Mouse (Mus musculus) heart, postnatal 0 days (tissue): Measurements from ENCODE around the gene Gramd1c. TPM values are rescaled to one million over a fixed set of nuclear protein-coding genes. Genes with fewer than 3 reads are reported as not detected.

Source experiments
- ATAC-seq: fragments of 200-750 bp; cut with Nextera tagmentation; 2 replicates; pipeline ENCODE4 v1.8.0; 2017; ENCODE audit warnings: low read depth, moderate number of reproducible peaks, moderate library complexity; ENCODE audit not compliant: insufficient read depth
- DNase-seq: peaks from one replicate; pipeline ENCODE4 v3.0.0-alpha.2; 2016; ENCODE audit warnings: low spot score
- H3K27ac ChIP-seq: fragments of 300-500 bp; sonication (generic); 2 replicates; pipeline ENCODE4 v1.5.1; 2014; ENCODE audit warnings: low read depth, mild to moderate bottlenecking
- H3K27me3 ChIP-seq: fragments of 300-500 bp; sonication (generic); 2 replicates; pipeline ENCODE4 v1.6.1; 2014; ENCODE audit warnings: low read length, mixed read lengths; ENCODE audit not compliant: control insufficient read depth, insufficient read depth
- H3K36me3 ChIP-seq: fragments of 300-500 bp; sonication (generic); replicated peaks from 2 replicates; pipeline ENCODE4 v1.6.1; 2014; ENCODE audit warnings: low read length, mixed read lengths; ENCODE audit not compliant: control insufficient read depth, insufficient read depth
- H3K4me1 ChIP-seq: fragments of 300-500 bp; sonication (generic); 2 replicates; pipeline ENCODE4 v1.6.1; 2014; ENCODE audit warnings: antibody characterized with exemption; ENCODE audit not compliant: control insufficient read depth, insufficient read depth
- H3K4me2 ChIP-seq: fragments of 300-500 bp; sonication (generic); 2 replicates; pipeline ENCODE4 v1.6.1; 2014; ENCODE audit warnings: low read depth, mild to moderate bottlenecking, low read length, moderate library complexity
- H3K4me3 ChIP-seq: fragments of 300-500 bp; sonication (generic); 2 replicates; pipeline ENCODE4 v1.5.1; 2014; ENCODE audit warnings: low read depth, low read length
- H3K9ac ChIP-seq: fragments of 300-500 bp; sonication (generic); replicated peaks from 2 replicates; pipeline ENCODE4 v1.6.1; 2014; ENCODE audit warnings: low read depth, low read length, mixed read lengths
- H3K9me3 ChIP-seq: fragments of 300-500 bp; sonication (generic); replicated peaks from 2 replicates; pipeline ENCODE4 v1.6.1; 2016; ENCODE audit warnings: low read length; ENCODE audit not compliant: control insufficient read depth
- CTCF ChIP-seq: IDR thresholded peaks from 2 replicates; pipeline ENCODE4 v1.5.1; 2016; ENCODE audit warnings: antibody characterized with exemption, control low read depth, low read depth
- EP300 ChIP-seq: IDR thresholded peaks from 2 replicates; pipeline ENCODE4 v1.6.1; 2016; ENCODE audit warnings: antibody characterized with exemption, low read depth
- WGBS: fragments of 180-500 bp; shearing (Covaris S2); extraction: QIAGEN DNeasy Blood & Tissue Kit; methylation state at CpG from one replicate; pipeline ENCODE4 v1.1.7; 2014; 5-methylcytosine and 5-hydroxymethylcytosine counted together
- polyA plus RNA-seq: library from polyadenylated mRNA; unstranded; fragments of >200 nt; fragmentation: Nextera tagmentation; extraction: Ambion mirVana; gene quantifications from 2 replicates; pipeline ENCODE4 v1.2.1, GENCODE M21; 2015
- total RNA-seq: library from RNA; depleted of rRNA; stranded (reverse); fragments of >200 nt; gene quantifications from 2 replicates; pipeline ENCODE4 v1.2.3, GENCODE M21; 2014; ENCODE audit warnings: low replicate concordance

Gene Gramd1c
- total and polyA plus RNA-seq, 2 experiments from 2014 or later, result 1.0 to 2.0 TPM

DNA sequence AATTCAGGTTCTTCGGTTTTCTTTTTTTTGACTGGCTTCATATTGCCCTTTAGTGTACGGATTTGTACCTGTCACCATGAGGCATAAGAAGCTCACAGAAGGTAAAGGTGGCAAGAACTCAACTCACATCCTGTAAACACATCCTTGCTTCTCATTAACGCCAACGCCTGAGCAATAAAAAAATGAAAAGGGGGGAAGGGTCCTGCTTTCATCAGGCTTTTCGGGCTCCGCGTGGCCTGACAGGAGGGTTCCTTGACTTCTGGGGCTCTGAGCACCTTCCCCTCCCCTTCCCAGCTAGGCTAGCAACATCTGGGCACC, 84.2 kb downstream of the Gramd1c start:
- no peak overlapping the region for H3K27ac ChIP-seq
- no peak for TF ChIP-seq CTCF
- TF ChIP-seq EP300, result no peak

DNA sequence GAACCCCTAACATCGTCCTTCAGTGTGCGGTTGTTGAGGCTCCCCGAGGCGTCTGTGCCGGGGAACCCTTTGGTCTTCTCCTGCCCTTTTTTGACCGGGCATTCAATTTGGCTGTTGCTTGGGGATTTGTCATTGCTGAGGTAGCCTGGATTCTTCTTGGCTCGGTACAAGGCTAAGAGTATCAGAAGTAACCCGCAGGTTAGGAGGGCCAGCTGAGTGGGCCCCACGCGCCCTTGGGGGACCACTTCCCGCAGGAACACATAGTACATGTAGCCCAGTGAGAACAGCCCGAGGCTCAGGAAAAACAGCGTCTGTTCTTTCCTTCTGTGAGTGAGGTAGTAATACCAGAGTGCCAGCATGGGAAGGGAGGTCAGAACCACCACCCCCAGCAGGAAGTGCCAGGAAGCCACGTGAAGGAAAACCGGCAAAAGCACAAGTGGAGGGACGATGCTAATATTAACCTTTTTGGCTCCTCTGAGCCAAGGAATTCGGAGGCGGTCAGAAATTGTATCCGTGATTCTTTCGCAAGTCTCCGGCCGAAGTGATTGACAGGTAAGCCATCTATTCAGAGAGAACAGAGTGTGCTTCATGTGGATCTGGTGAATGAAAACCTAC, 89.4 kb downstream of the Gramd1c start:
- TF ChIP-seq EP300, result no peak
- no peak for TF ChIP-seq CTCF
- no peak for ATAC-seq
- Histone ChIP-seq H3K4me1 (no peaks in the 10 kb centered on the region), H3K27me3 (no peaks in the 10 kb centered on the region), H3K4me2 (no peak overlapping the region), H3K27ac (no peak overlapping the region), H3K9me3 (no peaks in the 10 kb centered on the region), H3K36me3 (no peaks in the 10 kb centered on the region), H3K4me3 (no peak overlapping the region), H3K9ac (no peak overlapping the region)
- WGBS, result 82% methylated on average over 22 of the region's 22 CpGs
- DNase-seq, result no peak

More for the DNA sequence above, 84.2 kb downstream of the Gramd1c start:
- DNase-seq, result no peak
- Histone ChIP-seq H3K27me3 (peaks cover 6% of the 10 kb centered on the region; the same call in 1 of the 2 replicates), H3K4me2 (peak overlapping the region; percentile 98), H3K4me1 (0 out of 2 replicates have a peak, but pooled peaks cover 5% of the 10 kb centered on the region), H3K4me3 (peak overlapping the region; percentile 62), H3K9me3 (no peaks in the 10 kb centered on the region), H3K36me3 (no peaks in the 10 kb centered on the region), H3K9ac (peak overlapping the region; percentile 47; the same call in 1 of the 2 replicates)
- WGBS, result 27% methylated on average over 7 of the region's 7 CpGs
- ATAC-seq, result no peak

DNA sequence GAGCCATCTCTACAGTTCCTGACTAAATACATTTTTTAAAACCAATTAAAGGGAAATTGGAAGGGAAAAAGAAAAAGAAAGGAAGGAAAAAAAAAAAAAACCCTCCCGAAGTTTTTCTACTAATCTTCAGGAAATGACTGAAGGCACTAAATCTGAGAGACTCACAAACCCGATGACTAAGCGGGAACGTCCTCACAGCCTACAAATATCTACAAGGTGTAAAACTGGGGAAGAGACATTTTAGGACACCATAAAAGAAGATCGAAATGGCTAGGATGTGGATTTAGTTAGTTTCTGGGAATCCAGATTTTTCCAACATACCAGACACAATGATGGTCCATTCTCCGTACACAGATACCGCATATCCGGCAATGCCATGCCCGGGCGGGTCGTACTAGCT, 90.0 kb downstream of the Gramd1c start:
- no peaks in the 10 kb centered on the region for H3K36me3 ChIP-seq
- H3K4me3 ChIP-seq, result no peak overlapping the region
- WGBS, result 83% methylated on average over 11 of the region's 11 CpGs
- TF ChIP-seq CTCF (no peak), EP300 (no peak)
- H3K27ac ChIP-seq, result no peak overlapping the region
- H3K4me1 ChIP-seq, result no peaks in the 10 kb centered on the region
- H3K9me3 ChIP-seq, result no peaks in the 10 kb centered on the region
- H3K27me3 ChIP-seq, result no peaks in the 10 kb centered on the region
- no peak for ATAC-seq
- no peak for DNase-seq
- H3K9ac ChIP-seq, result no peak overlapping the region
- no peak overlapping the region for H3K4me2 ChIP-seq

DNA sequence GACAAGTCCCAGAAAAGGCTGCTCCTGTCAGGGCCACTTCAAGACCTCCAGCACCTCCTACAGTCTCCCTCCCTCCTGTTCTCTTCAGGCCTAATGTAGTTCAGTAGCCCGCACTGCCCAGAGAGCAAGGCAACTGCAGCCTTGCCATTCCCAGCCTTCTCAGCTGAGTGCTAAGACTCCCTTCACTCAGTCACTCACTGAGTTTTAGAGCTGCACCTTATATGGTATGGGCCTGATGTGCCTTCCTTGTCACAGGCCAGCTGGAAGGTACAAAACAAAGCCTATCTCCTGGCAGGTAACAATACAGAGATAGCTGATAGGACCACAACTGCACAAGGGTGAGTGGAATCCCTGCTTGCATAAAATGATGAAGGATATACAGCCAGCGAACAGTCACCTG, 90.8 kb downstream of the Gramd1c start:
- 84% methylated on average over 2 of the region's 2 CpGs for WGBS
- DNase-seq (no peak), ATAC-seq (no peak)
- Histone ChIP-seq H3K4me2 (no peak overlapping the region), H3K9me3 (no peaks in the 10 kb centered on the region), H3K27ac (no peak overlapping the region), H3K27me3 (no peaks in the 10 kb centered on the region), H3K9ac (no peak overlapping the region), H3K4me1 (no peaks in the 10 kb centered on the region), H3K4me3 (no peak overlapping the region), H3K36me3 (no peaks in the 10 kb centered on the region)
- TF ChIP-seq EP300 (no peak), CTCF (no peak)

DNA sequence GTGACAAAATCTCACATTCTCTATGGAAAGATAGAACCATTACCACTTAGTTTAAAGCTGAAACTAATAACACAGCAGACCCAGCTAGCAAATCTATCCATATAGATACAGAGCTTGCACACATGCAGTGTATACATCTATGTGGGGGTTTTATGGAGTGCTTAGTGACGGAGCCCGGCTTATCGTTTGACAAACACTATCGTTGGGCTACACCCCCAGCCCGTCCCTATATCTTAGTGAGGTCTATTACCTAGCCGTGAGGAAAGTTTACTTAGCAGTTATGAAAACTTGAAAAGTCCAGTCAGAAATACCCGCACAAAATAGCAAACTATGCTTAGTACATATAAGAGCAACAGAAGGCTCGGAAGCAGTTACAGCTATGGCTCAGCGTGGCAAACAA, 91.4 kb downstream of the Gramd1c start:
- DNase-seq (no peak), ATAC-seq (no peak)
- Histone ChIP-seq H3K9ac (no peak overlapping the region), H3K4me1 (no peaks in the 10 kb centered on the region), H3K9me3 (no peaks in the 10 kb centered on the region), H3K36me3 (no peaks in the 10 kb centered on the region), H3K4me2 (no peak overlapping the region), H3K27ac (no peak overlapping the region), H3K27me3 (no peaks in the 10 kb centered on the region), H3K4me3 (no peak overlapping the region)
- 89% methylated on average over 9 of the region's 9 CpGs for WGBS
- TF ChIP-seq EP300 (no peak), CTCF (no peak)

DNA sequence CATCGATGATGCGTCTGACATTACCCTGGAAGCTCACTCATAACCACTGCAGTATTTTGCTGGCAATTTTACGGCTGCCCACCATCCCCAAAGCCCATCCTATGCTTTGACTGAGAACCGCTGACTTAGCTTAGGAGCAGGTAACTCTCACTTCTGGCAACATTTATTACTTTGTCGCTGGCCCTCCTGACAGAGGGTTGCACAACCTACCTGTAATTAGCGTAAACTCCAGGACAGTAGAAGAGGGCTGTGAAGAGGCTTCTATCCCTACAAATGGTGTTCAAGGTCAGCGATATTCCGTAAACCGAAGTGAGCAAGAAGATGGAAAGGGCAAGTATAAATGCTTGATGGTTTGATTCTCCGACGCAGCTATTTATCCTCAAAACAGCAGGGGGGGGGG, 92.0 kb downstream of the Gramd1c start:
- DNase-seq, result no peak
- H3K4me2 ChIP-seq, result no peak overlapping the region
- no peak overlapping the region for H3K27ac ChIP-seq
- no peaks in the 10 kb centered on the region for H3K9me3 ChIP-seq
- no peak for TF ChIP-seq EP300
- no peak for TF ChIP-seq CTCF
- ATAC-seq, result no peak
- no peaks in the 10 kb centered on the region for H3K36me3 ChIP-seq
- no peaks in the 10 kb centered on the region for H3K27me3 ChIP-seq
- 93% methylated on average over 11 of the region's 11 CpGs for WGBS
- H3K9ac ChIP-seq, result no peak overlapping the region
- H3K4me3 ChIP-seq, result no peak overlapping the region
- H3K4me1 ChIP-seq, result no peaks in the 10 kb centered on the region
